ENCODE assay signal across 10 mouse cellular contexts in genomic region chr12:80517977-80518376, GRCm38 (mm10). TPM values are rescaled to one million over a fixed set of nuclear protein-coding genes. Genes with fewer than 3 reads are reported as not detected.
DNase-seq lines count a peak whose midpoint lies in the region; ATAC-seq and TF ChIP-seq lines count a peak whose summit lies in the region.
"Had no signal": no experiment of that assay in that cellular context is flagged by ENCODE, and none has a peak within 500 bp of the region (broad histone marks: within the 10 kb centered on the region; RNA-seq: fewer than 3 reads in every experiment).

Gene Galnt16, plus strand, starts transcription at chr12:80518277.

- no peak for TF ChIP-seq POLR2A in heart, adult 2 months (IDR thresholded peaks at IDR 0.05; ENCODE audit: insufficient read depth, low read depth, low read length)
- no peak for TF ChIP-seq POLR2A in ES-Bruce4 (IDR thresholded peaks at IDR 0.05; ENCODE audit: insufficient read depth, low read length)
- TF ChIP-seq POLR2A in limb, embryonic 14.5 days (IDR thresholded peaks at IDR 0.05; ENCODE audit: borderline replicate concordance, extremely low read depth, insufficient read depth, insufficient read length), result no peak
- no peak for TF ChIP-seq POLR2A in thymus, adult 2 months (IDR thresholded peaks at IDR 0.05; ENCODE audit: control insufficient read depth, extremely low read depth, insufficient read depth, low read length, poor library complexity)

- H3K27me3 ChIP-seq in heart, adult 2 months (ENCODE audit: control insufficient read depth, insufficient read depth, low read length), result peaks cover 6% of the 10 kb centered on the region; the same call in 1 of the 2 replicates
- peaks cover 7% of the 10 kb centered on the region; the same call in 1 of the 2 replicates for H3K27me3 ChIP-seq in ES-Bruce4 (ENCODE audit: control insufficient read depth, insufficient read depth, low read length, poor library complexity, severe bottlenecking)
- H3K27me3 ChIP-seq in heart, postnatal 0 days (ENCODE audit: control insufficient read depth, insufficient read depth, low read length), result peaks cover 67% of the 10 kb centered on the region
- peaks cover 33% of the 10 kb centered on the region for H3K27me3 ChIP-seq in limb, embryonic 14.5 days (ENCODE audit: control insufficient read depth, insufficient read depth, low read length)
- H3K27me3 ChIP-seq in thymus, adult 2 months (ENCODE audit: control insufficient read depth, insufficient read depth, low read length), result peaks cover 5% of the 10 kb centered on the region; the same call in 1 of the 2 replicates
- H3K27me3 ChIP-seq: CH12.LX had no signal

- no peak within 1 kb of the TSS for H3K27ac ChIP-seq in heart, adult 2 months
- no peak within 1 kb of the TSS for H3K27ac ChIP-seq in ES-Bruce4 (ENCODE audit: insufficient read depth, low read length)
- H3K27ac ChIP-seq in heart, postnatal 0 days (ENCODE audit: low read depth), result no peak within 1 kb of the TSS
- no peak within 1 kb of the TSS for H3K27ac ChIP-seq in limb, embryonic 14.5 days (replicated peaks; ENCODE audit: low read depth, low read length)
- no peak within 1 kb of the TSS for H3K27ac ChIP-seq in thymus, adult 2 months (ENCODE audit: control insufficient read depth, insufficient read depth, low read length)

- H3K4me2 ChIP-seq in heart, postnatal 0 days (ENCODE audit: low read depth, low read length), result peak within 1 kb of the TSS; percentile 76
- H3K4me2 ChIP-seq in limb, embryonic 14.5 days (replicated peaks; ENCODE audit: low read depth, low read length, severe bottlenecking), result peak within 1 kb of the TSS; percentile 94

- TF ChIP-seq CTCF in heart, adult 2 months (IDR thresholded peaks at IDR 0.05), result no peak
- no peak for TF ChIP-seq CTCF in ES-Bruce4 (IDR thresholded peaks at IDR 0.05; ENCODE audit: low read depth, low read length)
- TF ChIP-seq CTCF in heart, postnatal 0 days (IDR thresholded peaks at IDR 0.05; ENCODE audit: low read depth), result no peak
- no peak for TF ChIP-seq CTCF in thymus, adult 2 months (IDR thresholded peaks at IDR 0.05; ENCODE audit: borderline replicate concordance, control insufficient read depth, extremely low read depth, insufficient read depth, low read length, poor library complexity)

- peak within 1 kb of the TSS; percentile 71 for H3K9ac ChIP-seq in heart, adult 2 months (ENCODE audit: low read depth, low read length)
- H3K9ac ChIP-seq in ES-Bruce4 (ENCODE audit: low read depth, poor library complexity, severe bottlenecking), result peak within 1 kb of the TSS; percentile 16
- H3K9ac ChIP-seq in heart, postnatal 0 days (replicated peaks; ENCODE audit: low read depth, low read length), result peak within 1 kb of the TSS; percentile 27; the same call in 1 of the 2 replicates
- peak within 1 kb of the TSS; percentile 69 for H3K9ac ChIP-seq in limb, embryonic 14.5 days (ENCODE audit: low read depth, low read length, severe bottlenecking)

- WGBS in heart, adult 2 months, result 18% methylated on average over 14 of the region's 14 CpGs
- WGBS in heart, postnatal 0 days, result 10% methylated on average over 14 of the region's 14 CpGs
- 6% methylated on average over 14 of the region's 14 CpGs for WGBS in limb, embryonic 14.5 days
- 11% methylated on average over 14 of the region's 14 CpGs for WGBS in thymus, adult 2 months

- no peak for ATAC-seq in heart, postnatal 0 days (ENCODE audit: insufficient read depth, low read depth)
- no peak for ATAC-seq in limb, embryonic 14.5 days (ENCODE audit: low FRiP score, low read depth)

- no peaks in the 10 kb centered on the region for H3K9me3 ChIP-seq in ES-Bruce4 (replicated peaks; ENCODE audit: control insufficient read depth, insufficient read depth, low read length, poor library complexity, severe bottlenecking)
- no peaks in the 10 kb centered on the region for H3K9me3 ChIP-seq in heart, postnatal 0 days (replicated peaks; ENCODE audit: control insufficient read depth, low read length)
- no peaks in the 10 kb centered on the region for H3K9me3 ChIP-seq in limb, embryonic 14.5 days (ENCODE audit: control insufficient read depth, low read length)

- H3K4me3 ChIP-seq in heart, adult 2 months, result peak within 1 kb of the TSS; percentile 52
- H3K4me3 ChIP-seq in ES-Bruce4 (ENCODE audit: low read depth, low read length), result peak within 1 kb of the TSS; percentile 82
- H3K4me3 ChIP-seq in heart, postnatal 0 days (ENCODE audit: low read depth, low read length), result peak within 1 kb of the TSS; percentile 51
- peak within 1 kb of the TSS; percentile 67 for H3K4me3 ChIP-seq in limb, embryonic 14.5 days (replicated peaks; ENCODE audit: low read length)
- no peak within 1 kb of the TSS for H3K4me3 ChIP-seq in thymus, adult 2 months (ENCODE audit: control insufficient read depth, insufficient read depth, low read length)

- no peak for DNase-seq in heart, adult 2 months
- no peak for DNase-seq in heart, adult 9 months (ENCODE audit: low spot score in 2 of 2)
- DNase-seq in heart, postnatal 0 days (ENCODE audit: low spot score), result no peak
- no peak for DNase-seq in limb, embryonic 14.5 days (ENCODE audit: low spot score)
- DNase-seq in retina, embryonic 14.5 days (ENCODE audit: low spot score), result no peak
- no peak for DNase-seq in cerebellum, adult 11 months
- DNase-seq in thymus, adult 2 months, result no peak

- intact Hi-C loops in heart, adult 2 months (cut with DNase I), result no loop called here

- no peaks in the 10 kb centered on the region for H3K36me3 ChIP-seq in heart, adult 2 months (ENCODE audit: control insufficient read depth, insufficient read depth, low read length)
- no peaks in the 10 kb centered on the region for H3K36me3 ChIP-seq in ES-Bruce4 (ENCODE audit: control insufficient read depth, insufficient read depth, low read length, poor library complexity, severe bottlenecking)
- no peaks in the 10 kb centered on the region for H3K36me3 ChIP-seq in heart, postnatal 0 days (replicated peaks; ENCODE audit: control insufficient read depth, insufficient read depth, low read length)
- no peaks in the 10 kb centered on the region for H3K36me3 ChIP-seq in limb, embryonic 14.5 days (ENCODE audit: control insufficient read depth, insufficient read depth, low read length)
- H3K36me3 ChIP-seq in thymus, adult 2 months (ENCODE audit: control insufficient read depth, insufficient read depth, low read length), result no peaks in the 10 kb centered on the region

- H3K79me2 ChIP-seq in heart, adult 2 months (replicated peaks; ENCODE audit: control insufficient read depth, insufficient read depth, low read length), result no peaks in the 10 kb centered on the region

- no peaks in the 10 kb centered on the region; the same call in 1 of the 2 replicates for H3K4me1 ChIP-seq in heart, adult 2 months (ENCODE audit: control insufficient read depth, insufficient read depth, low read length)
- H3K4me1 ChIP-seq in ES-Bruce4 (ENCODE audit: control insufficient read depth, insufficient read depth, low read length), result peaks cover 2% of the 10 kb centered on the region
- no peaks in the 10 kb centered on the region for H3K4me1 ChIP-seq in heart, postnatal 0 days (ENCODE audit: control insufficient read depth, insufficient read depth)
- 0 out of 2 replicates have a peak, but pooled peaks cover 3% of the 10 kb centered on the region for H3K4me1 ChIP-seq in limb, embryonic 14.5 days (ENCODE audit: control insufficient read depth, insufficient read depth, low read length)
- H3K4me1 ChIP-seq in thymus, adult 2 months (replicated peaks; ENCODE audit: control insufficient read depth, insufficient read depth, low read length), result 0 out of 2 replicates have a peak, but pooled peaks cover 2% of the 10 kb centered on the region

- TF ChIP-seq EP300 in heart, adult 2 months (IDR thresholded peaks at IDR 0.05; ENCODE audit: insufficient read depth, low read depth, low read length), result no peak
- TF ChIP-seq EP300 in ES-Bruce4 (IDR thresholded peaks at IDR 0.05; ENCODE audit: insufficient read depth, low read depth, low read length), result no peak
- TF ChIP-seq EP300 in heart, postnatal 0 days (IDR thresholded peaks at IDR 0.05; ENCODE audit: low read depth), result no peak

RNA-seq across cellular contexts. Expression of gene Galnt16, which starts in this region (rescaled TPM):
- 1 to 10 TPM; 2.0 to 3.0 TPM for total RNA-seq in heart, adult 2 months (2021)
- 3.0 and 3.4 TPM in 2 replicates for polyA plus RNA-seq in heart, adult 2 months (2012; rRNA removed)
- 0.58 and 0.70 TPM in 2 replicates for polyA plus RNA-seq in ES-Bruce4 (2011; ENCODE audit: insufficient read depth, insufficient read length, low read depth, missing spikeins)
- 4.1 and 12.1 TPM in 2 replicates for total RNA-seq in heart, postnatal 0 days (2014; rRNA removed; ENCODE audit: low replicate concordance)
- polyA plus RNA-seq in heart, postnatal 0 days (2015; fragmentation: Nextera tagmentation; extraction: Ambion mirVana), result 3.5 and 3.9 TPM in 2 replicates
- polyA plus RNA-seq in limb, embryonic 14.5 days (2012; rRNA removed), result 19.1 and 20.2 TPM in 2 replicates
- polyA plus RNA-seq in limb, embryonic 14.5 days (2014; fragmentation: Nextera tagmentation; extraction: Ambion mirVana), result 12.4 and 15.7 TPM in 2 replicates
- 0.98 and 1.1 TPM in 2 replicates for polyA plus RNA-seq in thymus, adult 2 months (2012; rRNA removed)
- total RNA-seq: CH12.LX; hematopoietic stem cell, adult 5-6 weeks had no signal

Comparison
In these comparisons a context has a peak if more than half of its experiments do, and no peak if none do; other contexts are left out.
1. H3K9ac ChIP-seq: peak in every context shown above with its lines; median percentile 71 in heart, adult 2 months; 69 in limb, embryonic 14.5 days; 27 in heart, postnatal 0 days; 16 in ES-Bruce4.